ENCODE assay signal across 17 mouse cellular contexts in genomic region chr12:100182676-100183075, GRCm38 (mm10). TPM values are rescaled to one million over a fixed set of nuclear protein-coding genes. Genes with fewer than 3 reads are reported as not detected.
DNase-seq lines count a peak whose midpoint lies in the region; ATAC-seq and TF ChIP-seq lines count a peak whose summit lies in the region.
"Had no signal": no experiment of that assay in that cellular context is flagged by ENCODE, and none has a peak within 500 bp of the region (broad histone marks: within the 10 kb centered on the region; RNA-seq: fewer than 3 reads in every experiment).

No protein-coding gene starts in this region.

- H3K4me1 ChIP-seq in lung, adult 2 months (ENCODE audit: control insufficient read depth, insufficient read depth, low read length) = peaks cover 3% of the 10 kb centered on the region; the same call in 1 of the 2 replicates
- H3K4me1 ChIP-seq in MEL (ENCODE audit: control insufficient read depth in 1 of 2, insufficient read depth in 2 of 2, low read length in 2 of 2) = peaks cover 10 to 16% of the 10 kb centered on the region in 2 experiments

- ATAC-seq in megakaryocyte progenitor cell, adult 5-6 weeks (replicated peaks; ENCODE audit: poor library complexity) = no peak
- ATAC-seq: midbrain, embryonic 13.5 days had no signal

- H3K79me2 ChIP-seq in MEL (ENCODE audit: control insufficient read depth, insufficient read depth, low read length, poor library complexity) = no peaks in the 10 kb centered on the region; the same call in 1 of the 2 replicates

- no peak overlapping the region for H3K27ac ChIP-seq in gastrocnemius, adult 2 months
- H3K27ac ChIP-seq in MEL (ENCODE audit: control insufficient read depth, low read depth, low read length) = no peak overlapping the region
- H3K27ac ChIP-seq: embryonic facial prominence, embryonic 13.5 days; forebrain, embryonic 12.5 days; limb, embryonic 15.5 days; midbrain, embryonic 13.5 days; stomach, embryonic 15.5 days had no signal

- H3K27me3 ChIP-seq in MEL (ENCODE audit: control insufficient read depth in 1 of 2, insufficient read depth in 2 of 2, low read length in 2 of 2) = no peaks in the 10 kb centered on the region
- H3K27me3 ChIP-seq: embryonic facial prominence, embryonic 13.5 days; forebrain, embryonic 12.5 days; limb, embryonic 15.5 days; midbrain, embryonic 13.5 days; stomach, embryonic 15.5 days had no signal

- intact Hi-C loops in gastrocnemius, adult 2 months (cut with DNase I) = no loop called here
- intact Hi-C loops in gastrocnemius, postnatal 36 days (cut with DNase I) = no loop called here

- TF ChIP-seq POLR2A in lung, adult 2 months (IDR thresholded peaks at IDR 0.05; ENCODE audit: borderline replicate concordance, extremely low read depth, low read depth, low read length) = no peak
- TF ChIP-seq POLR2A in MEL (IDR thresholded peaks at IDR 0.05; ENCODE audit: control insufficient read depth in 1 of 2, insufficient read depth in 1 of 2, low read depth in 1 of 2, low read length in 2 of 2, poor library complexity in 1 of 2) = no peak

- H3K4me3 ChIP-seq in gastrocnemius, adult 2 months = no peak overlapping the region
- no peak overlapping the region for H3K4me3 ChIP-seq in lung, adult 2 months (replicated peaks; ENCODE audit: extremely low read depth, low read depth, low read length)
- no peak overlapping the region for H3K4me3 ChIP-seq in MEL (ENCODE audit: control insufficient read depth in 1 of 2, insufficient read depth in 1 of 2, low read depth in 2 of 2, low read length in 2 of 2)
- H3K4me3 ChIP-seq: embryonic facial prominence, embryonic 13.5 days; forebrain, embryonic 12.5 days; limb, embryonic 15.5 days; midbrain, embryonic 13.5 days; stomach, embryonic 15.5 days had no signal

- no peak for TF ChIP-seq EP300 in MEL (IDR thresholded peaks at IDR 0.05; ENCODE audit: low read depth in 1 of 2, low read length in 2 of 2)

- peaks cover 0 to 19% of the 10 kb centered on the region in 2 experiments; a peak in 2 of 4 replicates for H3K36me3 ChIP-seq in MEL (ENCODE audit: control insufficient read depth in 1 of 2, insufficient read depth in 2 of 2, low read length in 2 of 2)
- H3K36me3 ChIP-seq: embryonic facial prominence, embryonic 13.5 days; forebrain, embryonic 12.5 days; limb, embryonic 15.5 days; midbrain, embryonic 13.5 days; stomach, embryonic 15.5 days had no signal

- no peak overlapping the region for H3K9ac ChIP-seq in MEL (ENCODE audit: control insufficient read depth, low read depth, low read length, poor library complexity, severe bottlenecking)
- H3K9ac ChIP-seq: embryonic facial prominence, embryonic 13.5 days; forebrain, embryonic 12.5 days; limb, embryonic 15.5 days; midbrain, embryonic 13.5 days; stomach, embryonic 15.5 days had no signal

- peak; percentile 40; the same call in 1 of the 2 replicates for TF ChIP-seq CTCF in gastrocnemius, adult 2 months (IDR thresholded peaks at IDR 0.05)
- TF ChIP-seq CTCF in lung, adult 2 months (IDR thresholded peaks at IDR 0.05; ENCODE audit: insufficient read depth, low read length) = peak; percentile 5; the same call in 1 of the 2 replicates
- peak; percentile 46 to 52 (median 47) for TF ChIP-seq CTCF in MEL (IDR thresholded peaks at IDR 0.05 in 2 of 3, conservative IDR thresholded peaks at IDR 0.05 in 1 of 3; ENCODE audit: control insufficient read depth in 1 of 3, insufficient read depth in 1 of 3, low read depth in 2 of 3, low read length in 3 of 3, poor library complexity in 1 of 3, severe bottlenecking in 1 of 3)

- TF ChIP-seq RAD21 in MEL (IDR thresholded peaks at IDR 0.05; ENCODE audit: low read depth, low read length) = peak; percentile 44

- DNase-seq in gastrocnemius, adult 2 months = no peak
- DNase-seq in gastrocnemius, postnatal 36 days = no peak
- no peak for DNase-seq in lung, adult 2 months
- no peak for DNase-seq in lung, postnatal 10 days
- DNase-seq in MEL (ENCODE audit: low read depth, low spot score) = peak; percentile 63
- peak; percentile 53 for DNase-seq in naive thymus-derived CD4-positive, alpha-beta T cell, adult 2 months (ENCODE audit: low read depth)
- no peak for DNase-seq in spleen, adult 18-20 months
- DNase-seq: adrenal gland, postnatal 36 days; cerebellum, adult 11-12 months; lung, postnatal 4 days; thymus, postnatal 36 days had no signal

- H3K9me3 ChIP-seq in MEL (replicated peaks; ENCODE audit: insufficient read depth, low read length) = no peaks in the 10 kb centered on the region
- H3K9me3 ChIP-seq: embryonic facial prominence, embryonic 13.5 days; forebrain, embryonic 12.5 days; limb, embryonic 15.5 days; midbrain, embryonic 13.5 days; stomach, embryonic 15.5 days had no signal

- whole genome bisulfite sequencing in lung, adult 2 months = 90% methylated on average over 2 of the region's 2 CpGs

TF ChIP-seq in MEL, 35 proteins besides CTCF, POLR2A, EP300 and RAD21:
- TF ChIP-seq POLR2AphosphoS5 (IDR thresholded peaks at IDR 0.05; ENCODE audit: borderline replicate concordance, low read depth, low read length) (no peak), RCOR1 (IDR thresholded peaks at IDR 0.05; ENCODE audit: low read depth, low read length) (no peak), MYC (IDR thresholded peaks at IDR 0.05; ENCODE audit: low read depth, low read length) (peak; percentile 75), MAZ (IDR thresholded peaks at IDR 0.05; ENCODE audit: low read depth, low read length) (no peak), ZNF384 (IDR thresholded peaks at IDR 0.05; ENCODE audit: low read depth, low read length) (peak; percentile 65; the same call in 1 of the 2 replicates), SMC3 (IDR thresholded peaks at IDR 0.05; ENCODE audit: low read depth, low read length) (peak; percentile 44), MYB (IDR thresholded peaks at IDR 0.05; ENCODE audit: low read depth, low read length) (no peak), GABPA (IDR thresholded peaks at IDR 0.05; ENCODE audit: low read depth, low read length) (no peak)

RNA-seq across cellular contexts. Expression of gene Calm1, which starts 16.6 kb away (rescaled TPM):
- total RNA-seq in gastrocnemius, adult 2 months (2021) = 100 to 1,000 TPM; 513 to 579 TPM
- 100 to 1,000 TPM; 484 to 513 TPM for total RNA-seq in gastrocnemius, postnatal 36 days (2021)
- polyA plus RNA-seq in lung, adult 2 months (2012; rRNA removed) = 399 and 586 TPM in 2 replicates
- 602 and 651 TPM in 2 replicates for total RNA-seq in MEL (2012; rRNA removed)
- 1,000 to 10,000 TPM in 1 of 2 experiments, 100 to 1,000 TPM in 1; 524 to 3,339 TPM for polyA plus RNA-seq in MEL (2012; ENCODE audit: insufficient read depth in 1 of 2, insufficient read length in 2 of 2, low read depth in 1 of 2, low replicate concordance in 2 of 2, missing spikeins in 1 of 2)
- 340 and 447 TPM in 2 replicates for total RNA-seq in megakaryocyte progenitor cell, adult 5-6 weeks (2015)
- total RNA-seq in megakaryocyte progenitor cell, adult 5-6 weeks (2017) = 536 and 549 TPM in 2 replicates

RNA-seq across cellular contexts. Expression of gene Nrde2, which starts 23.2 kb away (rescaled TPM):
- total RNA-seq in gastrocnemius, adult 2 months (2021) = 1 to 10 TPM; 7.8 to 9.1 TPM
- 1 to 10 TPM; 6.8 to 9.3 TPM for total RNA-seq in gastrocnemius, postnatal 36 days (2021)
- polyA plus RNA-seq in lung, adult 2 months (2012; rRNA removed) = 7.0 and 11.6 TPM in 2 replicates
- 16.5 and 17.7 TPM in 2 replicates for total RNA-seq in MEL (2012; rRNA removed)
- polyA plus RNA-seq in MEL (2012; ENCODE audit: insufficient read depth in 1 of 2, insufficient read length in 2 of 2, low read depth in 1 of 2, low replicate concordance in 2 of 2, missing spikeins in 1 of 2) = 10 to 100 TPM in 1 of 2 experiments, not detected in 1; 17.2 TPM
- 5.9 and 6.5 TPM in 2 replicates for total RNA-seq in megakaryocyte progenitor cell, adult 5-6 weeks (2015)
- 24.0 and 29.9 TPM in 2 replicates for total RNA-seq in megakaryocyte progenitor cell, adult 5-6 weeks (2017)

Comparison
In these comparisons a context has a peak if more than half of its experiments do, and no peak if none do; other contexts are left out.
1. DNase-seq: peak in MEL (single experiment) and naive thymus-derived CD4-positive, alpha-beta T cell, adult 2 months (single experiment); none in gastrocnemius, adult 2 months (single experiment), gastrocnemius, postnatal 36 days (0 of 2), lung, adult 2 months (single experiment), lung, postnatal 10 days (single experiment) and spleen, adult 18-20 months (0 of 2).
2. Peak in every context shown above with its lines, with median percentiles within 50 percentile points of each other: CTCF ChIP-seq.